In the genomic region with DNA sequence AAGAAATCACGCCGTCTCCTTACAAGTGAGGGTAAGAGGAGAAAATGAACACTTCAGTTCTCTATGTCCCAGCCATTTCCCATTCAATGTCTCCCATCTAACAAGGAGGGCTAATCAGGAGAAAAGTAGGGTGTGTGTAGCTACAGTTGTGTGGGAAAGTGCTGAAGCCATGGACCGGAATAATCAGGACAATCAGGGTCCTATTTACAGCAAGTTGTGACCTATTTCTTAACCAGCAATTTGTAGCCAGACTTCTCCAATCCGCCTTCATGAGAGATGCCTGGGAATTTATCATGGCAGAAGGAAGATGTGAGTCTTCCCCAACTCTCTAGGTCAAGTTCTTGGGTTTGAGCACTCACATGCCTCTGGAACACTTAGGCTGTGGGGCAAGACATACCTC, we compare ENCODE assay signal across 35 mouse cellular contexts.
"Had no signal": no experiment of that assay in that cellular context is flagged by ENCODE, and none has a peak within 500 bp of the region (broad histone marks: within the 10 kb centered on the region; RNA-seq: fewer than 3 reads in every experiment).

No protein-coding gene starts in this region.

- H3K27ac ChIP-seq: heart, embryonic 13.5 days; heart, embryonic 15.5 days; hindbrain, embryonic 10.5 days; hindbrain, embryonic 12.5 days; hindbrain, embryonic 13.5 days; hindbrain, embryonic 14.5 days; hindbrain, embryonic 15.5 days; hindbrain, postnatal 0 days; intestine, embryonic 15.5 days; kidney, embryonic 15.5 days; kidney, postnatal 0 days; layer of hippocampus, adult 2 months; left cerebral cortex, adult 2 months had no signal

- DNase-seq: heart, postnatal 10 days; heart, postnatal 14 days; heart, postnatal 36 days; heart, postnatal 4 days; kidney, adult 11 months; kidney, adult 18-20 months; kidney, adult 2 months; kidney, adult 8-10 months; kidney, adult 9 months; kidney, postnatal 10 days; kidney, postnatal 14 days; kidney, postnatal 25 days; kidney, postnatal 36 days; kidney, postnatal 4 days; layer of hippocampus, adult 9-11 months; layer of hippocampus, postnatal 36 days had no signal

- H3K36me3 ChIP-seq: heart, embryonic 12.5 days; heart, embryonic 13.5 days; heart, embryonic 15.5 days; hindbrain, embryonic 10.5 days; hindbrain, embryonic 12.5 days; hindbrain, embryonic 13.5 days; hindbrain, embryonic 15.5 days; intestine, embryonic 15.5 days; kidney, embryonic 15.5 days had no signal

- H3K4me2 ChIP-seq: heart, embryonic 11.5 days; heart, embryonic 12.5 days; heart, embryonic 13.5 days; heart, embryonic 15.5 days; hindbrain, embryonic 12.5 days; hindbrain, embryonic 13.5 days; hindbrain, embryonic 14.5 days; hindbrain, embryonic 15.5 days; intestine, embryonic 15.5 days; kidney, embryonic 15.5 days had no signal

- H3K4me1 ChIP-seq: heart, embryonic 12.5 days; heart, embryonic 15.5 days; hindbrain, embryonic 10.5 days; hindbrain, embryonic 12.5 days; hindbrain, embryonic 13.5 days; hindbrain, embryonic 15.5 days; intestine, embryonic 15.5 days had no signal

- H3K4me3 ChIP-seq: heart, embryonic 12.5 days; heart, embryonic 13.5 days; heart, embryonic 15.5 days; hindbrain, embryonic 10.5 days; hindbrain, embryonic 12.5 days; hindbrain, embryonic 13.5 days; hindbrain, embryonic 15.5 days; intestine, embryonic 15.5 days; kidney, embryonic 15.5 days; layer of hippocampus, adult 2 months; left cerebral cortex, adult 2 months had no signal

- H3K27me3 ChIP-seq: heart, embryonic 12.5 days; heart, embryonic 13.5 days; heart, embryonic 15.5 days; hindbrain, embryonic 12.5 days; hindbrain, embryonic 13.5 days; hindbrain, embryonic 15.5 days; intestine, embryonic 15.5 days; kidney, embryonic 15.5 days had no signal

- H3K9me3 ChIP-seq: heart, embryonic 12.5 days; heart, embryonic 13.5 days; heart, embryonic 15.5 days; hindbrain, embryonic 10.5 days; hindbrain, embryonic 12.5 days; hindbrain, embryonic 13.5 days; hindbrain, embryonic 15.5 days; intestine, embryonic 15.5 days; kidney, embryonic 15.5 days had no signal

- ATAC-seq: hindbrain, embryonic 16.5 days; hindbrain, postnatal 0 days; inflammation-experienced regulatory T-cells, adult 6 months; intestine, embryonic 15.5 days; intestine, embryonic 16.5 days; intestine, postnatal 0 days had no signal

- H3K9ac ChIP-seq: heart, embryonic 12.5 days; heart, embryonic 13.5 days; heart, embryonic 15.5 days; hindbrain, embryonic 12.5 days; hindbrain, embryonic 13.5 days; hindbrain, embryonic 14.5 days; hindbrain, embryonic 15.5 days; intestine, embryonic 15.5 days; kidney, embryonic 15.5 days had no signal
